Mouse (Mus musculus) macrophage (primary cell): ENCODE measurements around the gene Upk1b. TPM values are rescaled to one million over a fixed set of nuclear protein-coding genes. Genes with fewer than 3 reads are reported as not detected.
"Not testable (repeated sequence)": the region's sequence is repeated elsewhere in the genome, so short reads cannot be mapped to it uniquely, and the experiment has no call there.

Experiments
- H3K27ac ChIP-seq: fragments of 350-480 bp; formaldehyde crosslinking; 2 replicates; pipeline ENCODE4 v1.9.0; 2021
- H3K36me3 ChIP-seq: fragments of 350-480 bp; formaldehyde crosslinking; 2 replicates; pipeline ENCODE4 v1.9.0; 2021; ENCODE audit errors: inconsistent target
- H3K4me3 ChIP-seq: fragments of 350-480 bp; formaldehyde crosslinking; 2 replicates; pipeline ENCODE4 v1.9.0; 2021; ENCODE audit errors: inconsistent target
- H3K79me2 ChIP-seq: fragments of 350-480 bp; formaldehyde crosslinking; 2 replicates; pipeline ENCODE4 v1.9.0; 2021; ENCODE audit errors: inconsistent target
- WGBS: methylation state at CpG from one replicate; pipeline ENCODE4 v1.1.7; 2026; ENCODE audit warnings: inconsistent platforms; ENCODE audit not compliant: missing documents; 5-methylcytosine and 5-hydroxymethylcytosine counted together
- polyA plus RNA-seq: library from polyadenylated mRNA; stranded (reverse); fragments of 250-400 nt; gene quantifications from 3 replicates; pipeline ENCODE4 v1.2.4, GENCODE M21; 2018; ENCODE audit warnings: inconsistent platforms
- total RNA-seq, 78 experiments: library from RNA; depleted of rRNA; stranded (reverse); fragments of 250-400 nt; gene quantifications; 1 replicate in 9 of 78; 2 replicates in 24 of 78; 3 replicates in 43 of 78; 4 replicates in 2 of 78; pipeline ENCODE4 v1.2.4; 2018; ENCODE audit warnings: inconsistent platforms in 56 of 78

Upk1b gene
- 1 to 10 TPM in 1 of 26 experiments, not detected in 25; 2.2 TPM for total RNA-seq (2018; cell fraction: chromatin; rRNA removed)
- not detected for total RNA-seq (2018; cell fraction: cytosol; rRNA removed)
- not detected for total RNA-seq (2018; cell fraction: nucleus; rRNA removed)
- not detected in 3 replicates for polyA plus RNA-seq

- H3K79me2 ChIP-seq, result no peaks in the 10 kb centered on the region
- WGBS, result 28% methylated on average over 9 of the region's 10 CpGs
- H3K4me3 ChIP-seq, result no peak within 1 kb of the TSS
- no peaks in the 10 kb centered on the region for H3K36me3 ChIP-seq
- H3K27ac ChIP-seq, result no peak within 1 kb of the TSS
Measured at GRCm38 (mm10) chr16:38800091-38800490, at the start of gene Upk1b. Gene Upk1b (minus strand): TSS chr16:38800328.

- H3K27ac ChIP-seq, result no peak within 1 kb of the TSS
- WGBS, result 90% methylated on average over 3 of the region's 3 CpGs
Measured at GRCm38 (mm10) chr16:38828649-38829048, 28.5 kb upstream of the Upk1b start, which contains the start of gene 4930435E12Rik. Gene 4930435E12Rik (minus strand): TSS chr16:38828749.

GRCm38 (mm10) chr16:38812521-38812920 is 12.4 kb upstream of the Upk1b start:
- no peaks in the 10 kb centered on the region for H3K36me3 ChIP-seq
- H3K4me3 ChIP-seq, result no peak overlapping the region
- H3K27ac ChIP-seq, result no peak overlapping the region
- WGBS, result 39% methylated on average over 8 of the region's 8 CpGs
- H3K79me2 ChIP-seq, result no peaks in the 10 kb centered on the region

More at GRCm38 (mm10) chr16:38828649-38829048, 28.5 kb upstream of the Upk1b start, which contains the start of gene 4930435E12Rik:
- Histone ChIP-seq H3K4me3 (no peak within 1 kb of the TSS), H3K79me2 (no peaks in the 10 kb centered on the region), H3K36me3 (no peaks in the 10 kb centered on the region)

GRCm38 (mm10) chr16:38810196-38810595 is 10.1 kb upstream of the Upk1b start:
- Histone ChIP-seq H3K4me3 (no peak overlapping the region), H3K27ac (no peak overlapping the region), H3K79me2 (no peaks in the 10 kb centered on the region), H3K36me3 (no peaks in the 10 kb centered on the region)
- 96% methylated on average over 5 of the region's 5 CpGs for WGBS

GRCm38 (mm10) chr16:38807796-38808195 is 7.7 kb upstream of the Upk1b start:
- H3K4me3 ChIP-seq, H3K27ac ChIP-seq, H3K36me3 ChIP-seq, H3K79me2 ChIP-seq: not testable (repeated sequence)
- 77% methylated on average over 5 of the region's 5 CpGs for WGBS

- 82% methylated on average over 3 of the region's 3 CpGs for WGBS
- H3K36me3 ChIP-seq, result no peaks in the 10 kb centered on the region
- H3K27ac ChIP-seq, result no peak overlapping the region
- no peak overlapping the region for H3K4me3 ChIP-seq
- H3K79me2 ChIP-seq, result no peaks in the 10 kb centered on the region
Measured at GRCm38 (mm10) chr16:38798957-38799450, 1.1 kb downstream of the Upk1b start.

GRCm38 (mm10) chr16:38793120-38793519 is 7.0 kb downstream of the Upk1b start:
- H3K27ac ChIP-seq, result no peak overlapping the region
- H3K79me2 ChIP-seq, result no peaks in the 10 kb centered on the region
- H3K4me3 ChIP-seq, result no peak overlapping the region
- WGBS, result 78% methylated on average over 6 of the region's 6 CpGs
- H3K36me3 ChIP-seq, result no peaks in the 10 kb centered on the region

GRCm38 (mm10) chr16:38789966-38790365 is 10.2 kb downstream of the Upk1b start:
- H3K27ac ChIP-seq, result no peak overlapping the region
- no peaks in the 10 kb centered on the region for H3K36me3 ChIP-seq
- WGBS, result 100% methylated on average over 3 of the region's 3 CpGs
- no peak overlapping the region for H3K4me3 ChIP-seq
- H3K79me2 ChIP-seq, result no peaks in the 10 kb centered on the region

GRCm38 (mm10) chr16:38789016-38789415 is 11.1 kb downstream of the Upk1b start:
- 48% methylated on average over 2 of the region's 2 CpGs for WGBS
- H3K27ac ChIP-seq, result no peak overlapping the region
- H3K79me2 ChIP-seq, result no peaks in the 10 kb centered on the region
- no peaks in the 10 kb centered on the region for H3K36me3 ChIP-seq
- no peak overlapping the region for H3K4me3 ChIP-seq

GRCm38 (mm10) chr16:38785301-38785700 is 14.8 kb downstream of the Upk1b start:
- Histone ChIP-seq H3K36me3 (no peaks in the 10 kb centered on the region), H3K79me2 (no peaks in the 10 kb centered on the region), H3K4me3 (no peak overlapping the region), H3K27ac (no peak overlapping the region)
- 89% methylated on average over 6 of the region's 7 CpGs for WGBS

GRCm38 (mm10) chr16:38782524-38783067 is 17.5 kb downstream of the Upk1b start:
- no peaks in the 10 kb centered on the region for H3K36me3 ChIP-seq
- WGBS, result 80% methylated on average over 2 of the region's 2 CpGs
- no peak overlapping the region for H3K4me3 ChIP-seq
- H3K27ac ChIP-seq, result no peak overlapping the region
- H3K79me2 ChIP-seq, result no peaks in the 10 kb centered on the region

- 52% methylated on average over 2 of the region's 2 CpGs for WGBS
- Histone ChIP-seq H3K4me3 (no peak overlapping the region), H3K27ac (no peak overlapping the region), H3K36me3 (no peaks in the 10 kb centered on the region), H3K79me2 (no peaks in the 10 kb centered on the region)
Measured at GRCm38 (mm10) chr16:38781946-38782345, 18.2 kb downstream of the Upk1b start.

- H3K79me2 ChIP-seq, result no peaks in the 10 kb centered on the region
- 96% methylated on average over 5 of the region's 7 CpGs for WGBS
- H3K36me3 ChIP-seq, result no peaks in the 10 kb centered on the region
- H3K27ac ChIP-seq, result no peak overlapping the region
- H3K4me3 ChIP-seq, result no peak overlapping the region
Measured at GRCm38 (mm10) chr16:38780960-38781572, 19.1 kb downstream of the Upk1b start.

GRCm38 (mm10) chr16:38776342-38776741 is 23.8 kb downstream of the Upk1b start:
- no peaks in the 10 kb centered on the region for H3K36me3 ChIP-seq
- no peaks in the 10 kb centered on the region for H3K79me2 ChIP-seq
- 83% methylated on average over 5 of the region's 6 CpGs for WGBS
- H3K27ac ChIP-seq, result no peak overlapping the region
- no peak overlapping the region for H3K4me3 ChIP-seq

- Histone ChIP-seq H3K79me2 (no peaks in the 10 kb centered on the region), H3K36me3 (no peaks in the 10 kb centered on the region), H3K4me3 (no peak overlapping the region), H3K27ac (no peak overlapping the region)
- WGBS, result 65% methylated on average over 7 of the region's 7 CpGs
Measured at GRCm38 (mm10) chr16:38774964-38775746, 25.0 kb downstream of the Upk1b start.
